Mouse (Mus musculus) urinary bladder, postnatal 10 days (tissue): ENCODE measurements around the gene Akr1b8.
"Not testable (repeated sequence)": the region's sequence is repeated elsewhere in the genome, so short reads cannot be mapped to it uniquely, and the experiment has no call there.

Source experiments
- DNase-seq: peaks from one replicate; pipeline ENCODE4 v3.0.0; 2022; ENCODE audit warnings: low spot score

Gene Akr1b8

DNA sequence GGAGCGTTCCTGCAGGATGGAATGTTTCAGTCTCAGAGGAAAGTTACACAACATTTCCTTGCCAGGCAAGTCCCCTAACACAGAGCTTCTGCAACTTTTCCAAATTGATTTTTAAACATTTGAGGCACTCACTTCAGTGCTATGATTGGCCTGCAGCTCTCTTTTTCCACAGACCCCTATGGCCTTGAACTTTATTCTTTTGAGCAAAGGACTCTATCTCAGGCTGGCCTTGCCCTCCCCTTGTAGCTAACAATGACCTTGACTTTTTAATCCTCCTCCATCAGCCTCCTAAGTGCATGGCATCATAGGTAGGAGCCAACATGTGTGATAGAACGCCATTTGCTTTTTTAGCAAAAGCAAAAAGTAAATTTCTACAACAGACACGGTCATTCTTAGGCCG is 52.8 kb downstream of the Akr1b8 start:
- no peak for DNase-seq

- DNase-seq = no peak
Measured at GRCm38 (mm10) chr6:34407403-34407802, 53.5 kb downstream of the Akr1b8 start.

GRCm38 (mm10) chr6:34412023-34412422 is 58.1 kb downstream of the Akr1b8 start, which contains the start of gene Akr1b7:
Gene Akr1b7, plus strand, starts transcription at chr6:34412334.
- no peak for DNase-seq

- no peak for DNase-seq
Measured at GRCm38 (mm10) chr6:34412688-34413087, 58.8 kb downstream of the Akr1b8 start.

GRCm38 (mm10) chr6:34413386-34413785 is 59.5 kb downstream of the Akr1b8 start:
- not testable (repeated sequence) for DNase-seq

- no peak for DNase-seq
Measured at GRCm38 (mm10) chr6:34416521-34416920, 62.6 kb downstream of the Akr1b8 start.
